28 mouse cellular contexts compared by ENCODE assay signal in the genomic region with DNA sequence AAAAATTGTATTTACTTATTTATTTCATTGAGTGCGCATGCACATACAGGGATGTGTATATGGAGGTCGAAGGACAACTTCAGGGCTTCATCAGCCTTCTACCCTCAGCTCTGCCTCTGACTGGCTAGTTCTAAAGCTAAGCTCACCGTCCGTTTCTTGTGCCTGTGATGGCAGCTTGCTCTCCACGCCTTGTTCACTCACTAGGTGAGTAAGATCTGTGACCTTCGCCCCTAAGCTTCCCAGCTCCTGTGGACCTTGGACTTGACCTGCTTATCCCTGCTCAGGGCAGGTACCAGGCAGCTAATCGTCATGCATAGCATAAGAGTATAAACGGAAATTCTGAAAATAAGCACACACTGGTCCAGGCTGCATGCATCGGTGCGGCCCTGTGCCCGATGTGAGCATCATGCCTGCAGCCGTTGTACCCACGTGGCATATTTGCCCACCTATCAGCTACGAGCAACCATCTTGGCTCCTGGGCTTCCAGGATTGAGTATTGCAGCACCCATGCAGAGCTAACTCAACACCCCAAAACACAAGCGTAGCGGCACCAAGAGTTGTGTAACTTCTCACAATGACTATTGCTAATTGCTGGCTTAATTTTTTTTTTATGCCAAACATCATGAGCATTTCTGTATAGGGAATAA. TPM values are rescaled to one million over a fixed set of nuclear protein-coding genes. Genes with fewer than 3 reads are reported as not detected.
A peak's percentile ranks its signal among the peaks of the same experiment; 100 is the strongest.
DNase-seq lines count a peak whose midpoint lies in the region; ATAC-seq lines count a peak whose summit lies in the region.
"Had no signal": no experiment of that assay in that cellular context is flagged by ENCODE, and none has a peak within 500 bp of the region (broad histone marks: within the 10 kb centered on the region; RNA-seq: fewer than 3 reads in every experiment).

No protein-coding gene starts in this region.

- H3K9ac ChIP-seq in intestine, embryonic 14.5 days (ENCODE audit: low read length) = no peak overlapping the region
- H3K9ac ChIP-seq: embryonic facial prominence, embryonic 12.5 days; forebrain, postnatal 0 days; hindbrain, embryonic 14.5 days; limb, embryonic 12.5 days; midbrain, embryonic 12.5 days had no signal

- peak; percentile 87 for DNase-seq in heart, adult 11 months
- DNase-seq in heart, postnatal 36 days = no peak
- DNase-seq in intestine, embryonic 14.5 days (ENCODE audit: low spot score) = no peak
- peak; percentile 89 for DNase-seq in kidney, adult 9 months
- peak; percentile 70 to 84 for DNase-seq in kidney, postnatal 36 days
- no peak for DNase-seq in left cerebral cortex, postnatal 4 days
- DNase-seq in left cerebral cortex, postnatal 14 days (ENCODE audit: low spot score in 2 of 2) = no peak
- DNase-seq in gastrocnemius, adult 18-20 months (ENCODE audit: low spot score) = no peak
- DNase-seq: adrenal gland, postnatal 10 days; cerebellum, adult 2 months; cerebellum, postnatal 25 days; forebrain, postnatal 0 days; gastrocnemius, postnatal 25 days; lung, adult 18-20 months; lung, postnatal 14 days; spleen, adult 18-20 months; thymus, postnatal 14 days had no signal

- H3K4me3 ChIP-seq in intestine, embryonic 14.5 days (ENCODE audit: low read depth, low read length) = no peak overlapping the region
- H3K4me3 ChIP-seq: embryonic facial prominence, embryonic 12.5 days; limb, embryonic 12.5 days; midbrain, embryonic 12.5 days had no signal

- H3K4me1 ChIP-seq in intestine, embryonic 14.5 days (replicated peaks; ENCODE audit: control insufficient read depth, insufficient read depth, low read length) = no peaks in the 10 kb centered on the region
- H3K4me1 ChIP-seq: limb, embryonic 12.5 days had no signal

- H3K9me3 ChIP-seq in intestine, embryonic 14.5 days (ENCODE audit: control insufficient read depth, low read length) = no peaks in the 10 kb centered on the region
- H3K9me3 ChIP-seq: embryonic facial prominence, embryonic 12.5 days; limb, embryonic 12.5 days; midbrain, embryonic 12.5 days had no signal

- WGBS in intestine, embryonic 14.5 days = 78% methylated on average over 16 of the region's 16 CpGs

- H3K27me3 ChIP-seq in intestine, embryonic 14.5 days (replicated peaks; ENCODE audit: control insufficient read depth, insufficient read depth, low read length) = no peaks in the 10 kb centered on the region
- H3K27me3 ChIP-seq: embryonic facial prominence, embryonic 12.5 days; limb, embryonic 12.5 days; midbrain, embryonic 12.5 days had no signal

- ATAC-seq in intestine, embryonic 14.5 days (replicated peaks; ENCODE audit: low FRiP score, low TSS enrichment, low read depth) = 0 out of 2 replicates have a peak, but pooled peaks have one; percentile 19
- ATAC-seq: forebrain, postnatal 0 days; inflammation-experienced regulatory T-cells, adult 6 months had no signal

- H3K36me3 ChIP-seq in intestine, embryonic 14.5 days (ENCODE audit: control insufficient read depth, insufficient read depth, low read length) = peaks cover 25% of the 10 kb centered on the region
- H3K36me3 ChIP-seq: midbrain, embryonic 12.5 days had no signal

- no peak overlapping the region for H3K27ac ChIP-seq in intestine, embryonic 14.5 days (ENCODE audit: low read depth)
- H3K27ac ChIP-seq: embryonic facial prominence, embryonic 12.5 days; hindbrain, embryonic 14.5 days; limb, embryonic 12.5 days; midbrain, embryonic 12.5 days had no signal

- no peak overlapping the region for H3K4me2 ChIP-seq in intestine, embryonic 14.5 days (ENCODE audit: low read length)
- H3K4me2 ChIP-seq: embryonic facial prominence, embryonic 12.5 days; hindbrain, embryonic 14.5 days; limb, embryonic 12.5 days; midbrain, embryonic 12.5 days had no signal

- intact Hi-C loops in heart, postnatal 36 days (cut with DNase I) = no loop called here
- intact Hi-C loops in left cerebral cortex, postnatal 4 days (cut with DNase I) = no loop called here
- intact Hi-C loops in left cerebral cortex, postnatal 14 days (cut with DNase I) = no loop called here

RNA-seq across cellular contexts. Expression of a gene that starts 20.5 kb away (rescaled TPM):
- 10 to 100 TPM; 85.1 to 89.3 TPM for total RNA-seq in heart, postnatal 36 days (2021)
- 48.8 and 59.8 TPM in 2 replicates for polyA plus RNA-seq in intestine, embryonic 14.5 days (2014; fragmentation: Nextera tagmentation; extraction: Ambion mirVana)
- total RNA-seq in left cerebral cortex, postnatal 4 days (2021) = 100 to 1,000 TPM in 1 of 2 experiments, 10 to 100 TPM in 1; 99.3 to 102 TPM
- 10 to 100 TPM; 78.9 to 82.4 TPM for total RNA-seq in left cerebral cortex, postnatal 14 days (2021)
- total RNA-seq in gastrocnemius, adult 18-20 months (2021) = 100 to 1,000 TPM; 133 to 140 TPM

RNA-seq across cellular contexts. Expression of a gene that starts 20.9 kb away (rescaled TPM):
- total RNA-seq in heart, postnatal 36 days (2021) = 1 to 10 TPM; 1.8 to 1.9 TPM
- polyA plus RNA-seq in intestine, embryonic 14.5 days (2014; fragmentation: Nextera tagmentation; extraction: Ambion mirVana) = 1.6 and 2.1 TPM in 2 replicates
- total RNA-seq in left cerebral cortex, postnatal 4 days (2021) = 10 to 100 TPM; 17.4 to 18.2 TPM
- 1 to 10 TPM; 7.4 to 9.0 TPM for total RNA-seq in left cerebral cortex, postnatal 14 days (2021)
- total RNA-seq in gastrocnemius, adult 18-20 months (2021) = 1 to 10 TPM; 1.7 to 2.0 TPM

RNA-seq across cellular contexts. Expression of a gene that starts 20.9 kb away (rescaled TPM):
- total RNA-seq in heart, postnatal 36 days (2021) = not detected
- polyA plus RNA-seq in intestine, embryonic 14.5 days (2014; fragmentation: Nextera tagmentation; extraction: Ambion mirVana) = not detected in 2 replicates
- not detected for total RNA-seq in left cerebral cortex, postnatal 4 days (2021)
- not detected for total RNA-seq in left cerebral cortex, postnatal 14 days (2021)
- not detected for total RNA-seq in gastrocnemius, adult 18-20 months (2021)
- total RNA-seq: gastrocnemius, postnatal 25 days; heart, adult 8-10 months; heart, postnatal 25 days; megakaryocyte, adult 5-6 weeks; monocyte, adult 5-6 weeks; neutrophil, adult 5-6 weeks had no signal
- polyA plus RNA-seq: forebrain, embryonic 11.5 days; forebrain, postnatal 0 days; hindbrain, embryonic 14.5 days; inflammation-experienced regulatory T-cells, adult 6 months; limb, embryonic 12.5 days; midbrain, embryonic 12.5 days had no signal

RNA-seq across cellular contexts. Expression of a gene that starts 27.5 kb away (rescaled TPM):
- 100 to 1,000 TPM; 263 to 319 TPM for total RNA-seq in heart, postnatal 36 days (2021)
- 70.2 and 76.5 TPM in 2 replicates for polyA plus RNA-seq in intestine, embryonic 14.5 days (2014; fragmentation: Nextera tagmentation; extraction: Ambion mirVana)
- 10 to 100 TPM; 87.4 to 90.9 TPM for total RNA-seq in left cerebral cortex, postnatal 4 days (2021)
- 10 to 100 TPM; 77.4 to 87.7 TPM for total RNA-seq in left cerebral cortex, postnatal 14 days (2021)
- 100 to 1,000 TPM; 172 to 203 TPM for total RNA-seq in gastrocnemius, adult 18-20 months (2021)

RNA-seq across cellular contexts. Expression of a gene that starts 52.6 kb away (rescaled TPM):
- 10 to 100 TPM; 64.8 to 73.6 TPM for total RNA-seq in heart, postnatal 36 days (2021)
- polyA plus RNA-seq in intestine, embryonic 14.5 days (2014; fragmentation: Nextera tagmentation; extraction: Ambion mirVana) = 2.4 and 3.4 TPM in 2 replicates
- 1 to 10 TPM; 3.7 TPM for total RNA-seq in left cerebral cortex, postnatal 4 days (2021)
- 1 to 10 TPM; 5.0 to 5.5 TPM for total RNA-seq in left cerebral cortex, postnatal 14 days (2021)
- total RNA-seq in gastrocnemius, adult 18-20 months (2021) = 10 to 100 TPM; 26.0 to 27.8 TPM

Comparison
In these comparisons a context has a peak if more than half of its experiments do, and no peak if none do; other contexts are left out.
1. DNase-seq: peak in heart, adult 11 months (single experiment), kidney, adult 9 months (single experiment) and kidney, postnatal 36 days (2 of 2); none in heart, postnatal 36 days (0 of 2), intestine, embryonic 14.5 days (single experiment), left cerebral cortex, postnatal 4 days (single experiment), left cerebral cortex, postnatal 14 days (0 of 2) and gastrocnemius, adult 18-20 months (single experiment).